Mouse (Mus musculus) retina, postnatal 1 day (tissue): ENCODE data around the gene Gm5965.
A peak's percentile ranks its signal among the peaks of the same experiment; 100 is the strongest.
"Not testable (repeated sequence)": the region's sequence is repeated elsewhere in the genome, so short reads cannot be mapped to it uniquely, and the experiment has no call there.

Source experiments
- DNase-seq: peaks from one replicate; pipeline ENCODE4 v3.0.0-alpha.2; 2012

Gm5965 gene

GRCm38 (mm10) chr16:88777596-88777995 is at the start of gene Gm5965:
Gm5965 (plus strand) TSS chr16:88777896.
- DNase-seq, result no peak

DNA sequence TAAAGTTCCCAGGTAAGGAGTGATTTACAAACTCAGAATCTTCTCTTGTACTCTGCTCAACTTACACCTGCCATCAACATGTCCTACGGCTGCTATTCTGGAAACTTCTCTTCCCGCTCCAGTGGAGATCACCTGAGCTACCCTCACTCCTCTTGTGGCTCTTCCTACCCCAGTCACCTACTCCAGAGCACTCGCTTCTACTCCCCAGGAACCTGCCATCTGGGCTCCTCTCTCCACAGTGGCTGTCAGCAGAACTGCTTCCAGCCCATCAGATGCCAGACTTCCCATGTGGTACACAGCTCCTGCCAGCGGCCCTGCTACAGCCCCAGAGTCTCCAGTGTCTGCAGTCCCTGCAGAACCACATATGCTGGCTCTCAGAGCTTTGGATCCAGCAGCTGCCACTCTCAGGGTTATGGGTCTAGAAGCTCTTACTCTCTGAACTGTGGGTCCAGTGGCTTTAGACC is 48.9 kb upstream of the Gm5965 start, which contains the start of gene Krtap13-1:
Krtap13-1 (plus strand) TSS at position 51 of the 464 bp plus-strand sequence.
- no peak for DNase-seq

GRCm38 (mm10) chr16:88735391-88735790 is 42.3 kb upstream of the Gm5965 start:
- DNase-seq, result no peak

GRCm38 (mm10) chr16:88744750-88745340 is 32.9 kb upstream of the Gm5965 start:
- DNase-seq, result peak; percentile 3

DNA sequence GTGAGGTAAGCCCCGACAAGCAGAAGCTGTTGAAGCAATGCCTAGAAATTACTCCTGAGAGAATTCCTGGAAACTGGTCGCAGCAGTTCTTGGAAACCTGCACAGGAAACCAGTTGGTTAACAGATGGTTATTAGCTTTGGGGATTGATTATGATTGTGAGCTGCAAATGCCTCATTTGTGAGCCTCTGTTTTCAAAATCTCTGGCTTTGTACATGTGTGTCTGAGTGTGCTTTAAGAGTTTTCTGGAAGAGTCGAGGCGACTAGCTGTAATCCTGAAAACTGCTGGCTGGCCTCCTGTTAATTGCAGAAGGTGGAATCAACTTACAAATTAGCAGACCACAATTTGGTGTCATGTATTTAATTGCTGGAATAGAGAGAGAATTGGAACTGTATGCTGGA is 29.8 kb upstream of the Gm5965 start:
- no peak for DNase-seq

GRCm38 (mm10) chr16:88751535-88751934 is 26.2 kb upstream of the Gm5965 start, which contains the start of gene Krtap13:
Krtap13 (minus strand) TSS chr16:88751635.
- DNase-seq, result not testable (repeated sequence)

- not testable (repeated sequence) for DNase-seq
These were observed 19.1 kb upstream of the Gm5965 start, which contains the start of gene 2310034C09Rik for GRCm38 (mm10) chr16:88758547-88758946. 2310034C09Rik (plus strand) TSS chr16:88758847.

DNA sequence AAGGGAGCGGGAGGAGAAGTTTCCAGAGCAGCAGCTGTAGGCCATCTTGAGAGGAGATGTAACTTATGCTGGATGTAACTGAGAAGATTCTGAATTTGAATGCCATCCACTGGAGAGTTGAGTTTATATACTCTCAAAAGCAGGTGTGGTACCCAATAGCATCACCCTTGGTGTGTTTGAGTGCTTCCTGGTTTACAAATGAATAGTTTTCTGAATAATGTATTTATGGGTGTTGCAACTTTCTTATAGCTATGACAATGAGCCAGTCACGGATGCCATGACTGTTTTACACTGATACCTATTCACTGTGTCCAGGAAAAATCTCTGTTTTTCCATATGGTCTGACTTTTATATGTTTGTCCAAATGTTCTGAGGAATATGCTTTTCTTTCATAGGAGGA is 3.6 kb upstream of the Gm5965 start, which contains the start of gene 2310057N15Rik:
2310057N15Rik (minus strand) TSS at position 101 of the 400 bp plus-strand sequence.
- DNase-seq, result no peak

- no peak for DNase-seq
These were observed 9.1 kb downstream of the Gm5965 start for GRCm38 (mm10) chr16:88786786-88787185.

DNA sequence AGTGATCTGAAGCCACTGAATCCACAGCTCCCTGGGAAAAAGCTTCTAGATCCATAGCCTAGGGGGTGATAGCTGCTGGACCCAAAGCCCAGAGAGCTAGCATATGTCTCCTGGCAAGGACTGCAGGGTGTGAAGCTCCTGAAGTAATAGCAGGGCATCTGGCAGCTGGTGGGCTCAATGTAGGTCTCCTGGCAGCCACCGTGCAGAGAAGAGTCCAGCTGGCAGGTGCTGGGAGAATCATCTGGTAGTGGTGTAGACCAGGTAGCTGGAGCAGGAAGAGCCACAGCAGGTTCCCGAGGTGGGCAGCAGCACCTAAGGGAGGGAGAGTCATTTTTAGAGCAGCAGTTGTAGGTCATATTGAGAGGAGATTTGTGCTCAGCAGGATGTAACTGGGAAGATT is 34.1 kb downstream of the Gm5965 start, which contains the start of gene Gm20741:
Gm20741 (minus strand) TSS at position 394 of the 400 bp plus-strand sequence.
- DNase-seq, result no peak

GRCm38 (mm10) chr16:88820066-88820465 is 42.4 kb downstream of the Gm5965 start, which contains the start of gene Krtap15:
Krtap15 (plus strand) TSS chr16:88820215.
- DNase-seq, result no peak

DNA sequence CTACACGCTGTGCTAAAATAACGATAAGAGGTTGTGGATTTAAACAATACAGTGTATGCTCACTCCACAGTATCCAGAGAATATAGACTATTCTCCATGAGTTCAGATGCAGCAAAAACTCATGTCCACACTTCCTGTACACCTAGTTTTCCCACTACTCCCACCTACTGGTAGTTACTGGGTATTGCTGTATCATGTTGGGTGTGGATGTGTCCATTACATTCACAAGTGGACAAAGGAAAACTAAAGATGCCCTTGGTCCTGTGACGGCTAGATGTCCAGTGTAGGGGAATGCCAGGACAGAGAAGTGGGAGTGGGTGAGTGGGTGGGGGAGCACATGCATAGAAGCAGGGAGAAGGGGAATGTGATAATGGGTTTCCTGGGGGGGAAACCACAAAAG is 46.0 kb downstream of the Gm5965 start:
- DNase-seq, result peak; percentile 34

DNA sequence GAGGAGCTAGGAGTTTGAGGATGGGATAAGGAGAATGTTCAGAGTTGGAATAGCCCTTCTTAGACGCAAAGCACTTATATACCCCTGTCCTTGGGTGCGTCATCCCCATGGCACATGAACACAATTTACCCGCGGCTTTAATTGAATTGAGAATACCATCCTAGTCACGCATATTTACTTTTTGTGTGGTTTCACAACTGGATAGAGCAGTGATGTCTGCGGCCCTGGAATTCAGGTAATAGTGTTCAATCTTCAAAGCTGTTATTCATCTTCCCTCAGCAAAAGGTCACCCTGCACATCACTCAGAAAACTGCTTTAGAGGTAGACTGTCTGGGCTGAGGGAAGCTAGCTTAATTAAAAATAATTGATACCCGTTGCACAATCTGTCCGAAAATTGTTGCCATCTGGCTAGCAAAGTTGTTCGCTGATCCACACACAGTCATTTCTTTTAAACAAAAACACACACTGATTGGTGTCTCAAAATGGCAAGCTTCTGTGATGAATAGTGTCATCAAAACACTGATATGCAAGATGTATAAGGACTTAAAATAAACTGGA is 48.5 kb downstream of the Gm5965 start, which contains the start of gene Krtap14:
Krtap14 (minus strand) TSS at position 51 of the 558 bp plus-strand sequence.
- no peak for DNase-seq

GRCm38 (mm10) chr16:88826978-88827377 is 49.3 kb downstream of the Gm5965 start:
- DNase-seq, result no peak
